Mouse (Mus musculus): ENCODE data around the gene Emd.

Emd gene

GRCm38 (mm10) chrX:74254153-74254887 lies at the start of gene Emd:
Gene Emd (plus strand): TSS chrX:74254687.
- no peak for TF ChIP-seq GATA4 (IDR thresholded peaks at IDR 0.05; ENCODE audit: insufficient replicate concordance, low read length)

DNA sequence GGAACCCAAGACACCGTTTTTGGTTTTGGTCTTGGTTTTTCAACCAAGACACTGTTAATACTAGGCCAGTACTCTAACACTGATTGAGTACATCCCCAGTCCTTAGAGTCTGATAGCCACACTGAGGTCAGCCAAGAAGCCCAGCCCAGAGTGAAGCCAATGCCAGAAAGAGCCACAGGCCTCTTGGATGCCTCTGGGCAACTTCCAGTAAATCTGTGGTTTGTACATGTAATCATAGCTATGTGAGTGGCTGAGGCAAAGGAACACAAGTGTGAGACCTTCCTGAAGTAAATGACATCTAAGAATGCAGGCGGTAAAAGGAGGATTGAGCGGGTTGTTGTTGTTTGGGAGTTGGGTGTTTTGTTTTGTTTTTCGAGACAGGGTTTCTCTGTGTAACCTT lies 36.0 kb upstream of the Emd start:
- no peak for TF ChIP-seq GATA4 (IDR thresholded peaks at IDR 0.05; ENCODE audit: insufficient replicate concordance, low read length)

- TF ChIP-seq GATA4 (IDR thresholded peaks at IDR 0.05; ENCODE audit: insufficient replicate concordance, low read length) = no peak
These were observed 35.0 kb upstream of the Emd start for GRCm38 (mm10) chrX:74219449-74219848.

GRCm38 (mm10) chrX:74230038-74230437 lies 24.4 kb upstream of the Emd start:
- no peak for TF ChIP-seq GATA4 (IDR thresholded peaks at IDR 0.05; ENCODE audit: insufficient replicate concordance, low read length)

DNA sequence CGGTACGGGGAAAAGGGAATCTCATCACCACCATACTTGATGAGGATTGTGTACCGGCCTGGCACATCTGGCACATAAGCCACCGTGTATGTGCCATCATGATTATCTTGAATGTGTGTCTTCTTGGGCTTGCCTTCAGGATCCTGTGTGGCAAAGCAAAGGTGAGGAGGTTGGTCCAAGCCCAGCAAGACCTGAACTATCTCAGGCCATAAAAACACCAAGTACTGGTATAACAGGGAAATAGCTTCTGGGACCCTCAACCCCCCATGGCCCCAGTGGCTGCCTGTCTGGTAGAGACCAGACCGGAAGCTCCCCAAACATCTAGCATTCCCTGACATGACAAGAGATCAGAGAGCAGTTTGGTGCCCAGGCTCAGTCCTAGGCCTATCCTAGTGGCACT lies 21.3 kb upstream of the Emd start:
- no peak for TF ChIP-seq GATA4 (IDR thresholded peaks at IDR 0.05; ENCODE audit: insufficient replicate concordance, low read length)

GRCm38 (mm10) chrX:74240332-74240731 lies 14.2 kb upstream of the Emd start:
- TF ChIP-seq GATA4 (IDR thresholded peaks at IDR 0.05; ENCODE audit: insufficient replicate concordance, low read length) = no peak

DNA sequence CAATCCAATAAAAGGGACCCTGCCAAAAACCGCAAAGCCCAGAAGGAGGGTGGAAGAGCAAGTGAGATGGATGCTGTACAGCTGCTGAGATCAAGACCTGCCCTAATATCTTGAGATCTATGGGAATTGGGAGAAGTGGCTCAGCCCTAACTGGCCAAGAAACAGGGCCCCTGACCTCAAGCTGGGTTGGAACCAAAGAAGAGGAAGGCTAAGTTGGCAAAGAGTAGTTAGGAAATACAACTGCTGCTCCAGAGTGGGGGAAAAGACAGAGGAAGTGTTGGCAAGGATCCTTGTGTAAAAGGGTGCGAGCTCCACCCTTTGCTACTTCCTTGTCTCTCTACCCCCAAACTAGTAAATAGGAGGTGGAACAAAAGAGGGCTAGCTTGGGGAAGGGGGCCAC lies 11.1 kb upstream of the Emd start:
- TF ChIP-seq GATA4 (IDR thresholded peaks at IDR 0.05; ENCODE audit: insufficient replicate concordance, low read length) = no peak

DNA sequence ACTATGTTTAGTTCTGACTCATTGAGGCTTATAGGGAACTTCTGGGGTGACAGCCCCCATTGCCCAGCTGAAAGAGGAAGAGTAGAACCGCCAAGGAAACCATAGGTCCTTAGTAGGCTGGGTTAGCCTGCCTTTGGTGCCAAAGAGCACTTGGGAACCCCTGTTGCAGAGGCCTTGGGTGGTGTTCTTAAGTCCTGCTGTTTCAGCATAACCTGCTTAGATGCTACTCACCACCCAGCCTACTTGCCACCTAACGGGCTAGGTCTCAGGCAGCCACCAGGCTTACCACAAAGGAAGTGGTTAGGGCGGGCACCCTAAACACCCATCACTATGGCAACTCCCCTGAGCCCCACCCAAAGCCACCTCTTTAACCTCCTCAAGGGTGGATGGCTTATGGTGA lies 10.7 kb upstream of the Emd start:
- TF ChIP-seq GATA4 (IDR thresholded peaks at IDR 0.05; ENCODE audit: insufficient replicate concordance, low read length) = no peak

GRCm38 (mm10) chrX:74244614-74245083 lies 9.8 kb upstream of the Emd start:
- TF ChIP-seq GATA4 (IDR thresholded peaks at IDR 0.05; ENCODE audit: insufficient replicate concordance, low read length) = no peak

DNA sequence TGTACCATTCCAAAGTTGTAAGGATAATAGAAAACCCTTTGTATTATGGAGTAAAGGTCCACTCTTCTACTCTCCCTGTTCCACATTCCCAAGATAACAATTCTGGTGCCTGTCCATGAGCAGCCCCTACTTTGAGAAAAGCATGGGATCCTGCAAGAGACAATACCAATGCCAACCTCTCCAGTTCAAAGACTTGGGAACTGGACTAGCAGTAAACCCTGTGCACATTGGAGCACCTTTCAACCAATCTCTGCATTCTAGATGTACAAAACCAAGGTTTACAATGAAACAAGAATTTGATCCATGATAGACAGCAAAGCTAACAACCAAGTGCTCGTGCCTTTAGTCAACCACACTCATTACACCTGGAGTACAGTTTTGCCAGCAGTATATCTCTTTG lies 9.4 kb upstream of the Emd start:
- no peak for TF ChIP-seq GATA4 (IDR thresholded peaks at IDR 0.05; ENCODE audit: insufficient replicate concordance, low read length)

GRCm38 (mm10) chrX:74245687-74246086 lies 8.8 kb upstream of the Emd start:
- no peak for TF ChIP-seq GATA4 (IDR thresholded peaks at IDR 0.05; ENCODE audit: insufficient replicate concordance, low read length)

DNA sequence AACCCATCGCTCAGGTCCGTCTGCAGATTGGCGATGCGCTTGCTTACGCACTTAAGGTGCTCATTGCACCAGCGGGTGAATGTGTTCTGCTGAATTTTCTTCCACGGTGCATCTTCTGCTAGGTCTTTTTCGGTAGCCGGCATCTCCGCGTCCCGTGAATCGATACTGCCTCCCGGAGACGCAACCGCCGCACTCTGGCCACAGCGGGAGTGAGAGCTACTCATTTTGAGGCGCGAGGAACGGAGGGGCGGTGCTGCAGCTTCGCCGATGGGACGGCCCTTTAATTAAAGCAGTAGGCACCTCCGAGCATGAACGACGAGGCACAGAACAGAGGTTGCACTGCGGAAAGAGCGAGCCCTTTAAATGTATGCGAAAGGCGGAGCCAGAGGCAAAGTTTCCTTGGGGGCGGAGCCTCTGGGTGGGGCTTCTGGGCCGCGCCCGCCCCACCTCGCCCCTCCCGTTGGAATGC lies 8.2 kb upstream of the Emd start:
- TF ChIP-seq GATA4 (IDR thresholded peaks at IDR 0.05; ENCODE audit: insufficient replicate concordance, low read length) = no peak

- no peak for TF ChIP-seq GATA4 (IDR thresholded peaks at IDR 0.05; ENCODE audit: insufficient replicate concordance, low read length)
These were observed 7.8 kb upstream of the Emd start for GRCm38 (mm10) chrX:74246693-74247092.

GRCm38 (mm10) chrX:74248651-74249050 lies 5.8 kb upstream of the Emd start:
- no peak for TF ChIP-seq GATA4 (IDR thresholded peaks at IDR 0.05; ENCODE audit: insufficient replicate concordance, low read length)

- no peak for TF ChIP-seq GATA4 (IDR thresholded peaks at IDR 0.05; ENCODE audit: insufficient replicate concordance, low read length)
These were observed 4.9 kb upstream of the Emd start, which contains the start of gene Flna for GRCm38 (mm10) chrX:74249615-74250014. Gene Flna (minus strand): TSS chrX:74249820.

DNA sequence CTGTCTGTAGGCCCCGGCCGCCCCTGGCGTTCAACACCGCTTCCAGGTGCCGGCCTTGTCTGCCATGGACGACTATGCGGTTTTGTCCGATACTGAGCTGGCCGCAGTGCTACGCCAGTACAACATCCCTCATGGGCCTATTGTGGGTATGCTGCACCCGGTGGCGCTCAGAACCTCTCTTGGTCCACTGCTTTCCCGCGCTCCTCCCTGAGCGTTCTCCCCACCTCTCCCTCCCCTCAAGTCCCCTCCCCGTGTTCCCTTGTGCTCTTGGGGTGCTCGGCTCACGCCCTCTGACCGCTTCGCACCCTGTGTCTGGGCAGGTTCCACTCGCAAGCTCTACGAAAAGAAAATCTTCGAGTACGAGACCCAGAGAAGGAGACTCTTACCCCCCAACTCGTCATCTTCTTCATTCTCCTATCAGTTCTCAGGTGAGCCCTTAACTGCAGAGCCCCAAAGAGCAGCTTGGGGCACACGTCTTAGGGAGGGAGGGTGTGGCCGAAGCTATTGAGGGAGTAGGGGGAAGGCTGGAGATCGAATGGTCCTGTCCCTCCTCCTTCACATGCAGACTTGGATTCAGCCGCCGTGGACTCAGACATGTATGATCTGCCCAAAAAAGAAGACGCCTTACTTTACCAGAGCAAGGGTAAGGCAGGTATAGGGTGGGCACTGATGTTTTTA lies 540 bp downstream of the Emd start:
- TF ChIP-seq GATA4 (IDR thresholded peaks at IDR 0.05; ENCODE audit: insufficient replicate concordance, low read length) = no peak

Data from liver, adult (tissue).